Mouse (Mus musculus) testis, adult 10 weeks (tissue): ENCODE data around the gene Mvb12b. TPM values are rescaled to one million over a fixed set of nuclear protein-coding genes. Genes with fewer than 3 reads are reported as not detected.

Source experiments
- polyA plus RNA-seq: library from polyadenylated mRNA; stranded (reverse); fragments of 350-450 nt; fragmentation: Illumina TruSeq; extraction: RNeasy Lipid Tissue Mini Kit (QIAGEN cat#74804); gene quantifications from one replicate; pipeline ENCODE4 v1.2.3, GENCODE M21; 2014; ENCODE audit warnings: low read depth, low replicate concordance

Gene Mvb12b
- polyA plus RNA-seq: 0.56 TPM

GRCm38 (mm10) chr2:33887328-33888099 lies at the start of gene Mvb12b:
Gene Mvb12b (minus strand): TSS chr2:33887946.

Other genes with a start within 250 kb of the Mvb12b start
- gene Lmx1b, start 247.4 kb downstream of the Mvb12b start, polyA plus RNA-seq: not detected